Comparison of ENCODE assay signal across 18 mouse cellular contexts in the genomic region with DNA sequence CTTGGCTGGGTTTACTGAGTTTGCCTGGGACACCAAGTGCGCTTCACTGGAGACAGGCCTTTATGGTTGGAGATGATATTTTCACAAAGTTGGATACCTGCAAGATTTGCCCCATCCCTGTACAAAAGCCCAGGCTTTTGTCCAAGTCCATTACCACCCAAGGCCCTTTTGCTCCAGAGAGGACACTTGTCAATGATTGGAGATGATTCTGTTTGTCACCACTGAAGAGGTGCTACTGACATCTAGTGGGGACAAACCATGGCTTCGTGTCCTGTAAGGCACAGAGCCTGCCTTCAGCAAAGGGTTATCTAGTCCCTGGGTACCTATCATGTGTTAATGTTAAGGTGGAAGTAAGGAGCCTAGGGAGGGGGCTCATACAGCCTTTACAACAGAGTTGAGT.
DNase-seq lines count a peak whose midpoint lies in the region; ATAC-seq and TF ChIP-seq lines count a peak whose summit lies in the region.
"Had no signal": no experiment of that assay in that cellular context is flagged by ENCODE, and none has a peak within 500 bp of the region (broad histone marks: within the 10 kb centered on the region; RNA-seq: fewer than 3 reads in every experiment).

No protein-coding gene starts in this region.

- H3K4me3 ChIP-seq in layer of hippocampus, adult 2 months: no peak overlapping the region
- H3K4me3 ChIP-seq: embryonic facial prominence, embryonic 12.5 days; forebrain, embryonic 13.5 days; intestine, embryonic 15.5 days; limb, embryonic 10.5 days; lung, embryonic 15.5 days; midbrain, embryonic 12.5 days; neural tube, embryonic 15.5 days had no signal

- POLR2A ChIA-PET in Patski (lab: Charles Lee): no interaction called here

- no peak overlapping the region for H3K27ac ChIP-seq in layer of hippocampus, adult 2 months
- H3K27ac ChIP-seq: embryonic facial prominence, embryonic 12.5 days; forebrain, embryonic 13.5 days; intestine, embryonic 15.5 days; limb, embryonic 10.5 days; lung, embryonic 15.5 days; midbrain, embryonic 12.5 days; neural tube, embryonic 15.5 days had no signal

- peak; percentile 4 for DNase-seq in adrenal gland, postnatal 10 days
- DNase-seq in adrenal gland, adult 18-20 months (ENCODE audit: low spot score in 2 of 2): no peak
- DNase-seq in layer of hippocampus, adult 2 months (ENCODE audit: low spot score in 2 of 2): no peak
- no peak for DNase-seq in layer of hippocampus, adult 9-10 months (ENCODE audit: low spot score)
- no peak for DNase-seq in Patski (ENCODE audit: low read depth, low spot score)
- DNase-seq in cerebellum, postnatal 14 days: peak; percentile 67 to 76
- DNase-seq in right cerebral cortex, postnatal 4 days: no peak
- DNase-seq: gastrocnemius, postnatal 36 days; heart, postnatal 14 days; right cerebral cortex, postnatal 25 days had no signal

- TF ChIP-seq CTCF in layer of hippocampus, adult 2 months (conservative IDR thresholded peaks at IDR 0.05): peak; percentile 76
- TF ChIP-seq CTCF in Patski (IDR thresholded peaks at IDR 0.05): peak; percentile 25

- CTCF ChIA-PET in Patski (lab: Charles Lee): interaction anchor here (1.2 kb wide), 1 partner anchor 34 kb away, joined by 3 read pairs; no protein-coding TSS in a partner anchor

- no peak for ATAC-seq in Patski
- ATAC-seq in activated CD4-positive, CD25-positive, alpha-beta regulatory T cell, adult 4 months: no peak
- ATAC-seq: forebrain, embryonic 13.5 days; intestine, embryonic 15.5 days had no signal

- no peaks in the 10 kb centered on the region for H3K27me3 ChIP-seq in Patski
- H3K27me3 ChIP-seq: embryonic facial prominence, embryonic 12.5 days; forebrain, embryonic 13.5 days; intestine, embryonic 15.5 days; lung, embryonic 15.5 days; midbrain, embryonic 12.5 days; neural tube, embryonic 15.5 days had no signal

- in situ Hi-C loops in Patski (cut with MboI; ENCODE audit: low pct_unique_long_range_greater_than_20kb): no loop called here

Comparison
In these comparisons a context has a peak if more than half of its experiments do, and no peak if none do; other contexts are left out.
1. DNase-seq: peak in adrenal gland, postnatal 10 days (single experiment) and cerebellum, postnatal 14 days (2 of 2); none in adrenal gland, adult 18-20 months (0 of 2), layer of hippocampus, adult 2 months (0 of 2), layer of hippocampus, adult 9-10 months (single experiment), Patski (single experiment) and right cerebral cortex, postnatal 4 days (single experiment).